Mouse (Mus musculus) bone marrow, adult 2 months (tissue): ENCODE measurements at regions not wholly inside any gene's neighbourhood (a gene's known extent, or its start where the extent isn't known, plus 50 kb on each side); places are given as distances from the start of the nearest gene placed in this dataset.
"Not testable (repeated sequence)": the region's sequence is repeated elsewhere in the genome, so short reads cannot be mapped to it uniquely, and the experiment has no call there.

Experiments used
- H3K27ac ChIP-seq: fragments of 200-500 bp; 2 replicates; pipeline ENCODE4 v1.5.1; 2012; ENCODE audit warnings: low read depth, mild to moderate bottlenecking, control low read depth, inconsistent platforms, low read length; ENCODE audit not compliant: control insufficient read depth, poor library complexity, insufficient read depth
- H3K4me1 ChIP-seq: fragments of 200-500 bp; 2 replicates; pipeline ENCODE4 v1.6.1; 2011; ENCODE audit warnings: low read length; ENCODE audit not compliant: control insufficient read depth, insufficient read depth
- H3K4me3 ChIP-seq: fragments of 200-500 bp; replicated peaks from 2 replicates; pipeline ENCODE3; 2011; ENCODE audit warnings: mild to moderate bottlenecking, low read depth, low read length, control low read depth; ENCODE audit not compliant: control insufficient read depth
- CTCF ChIP-seq: fragments of 200-500 bp; IDR thresholded peaks from 2 replicates; pipeline ENCODE4 v1.5.1; 2011; ENCODE audit warnings: low read length, control low read depth; ENCODE audit not compliant: control insufficient read depth, insufficient read depth
- POLR2A ChIP-seq: fragments of 200-500 bp; IDR thresholded peaks from 2 replicates; pipeline ENCODE4 v1.6.1; 2011; ENCODE audit warnings: low read depth, mild to moderate bottlenecking, control low read depth, low read length, borderline replicate concordance; ENCODE audit not compliant: control insufficient read depth
- WGBS: fragments of 180-500 bp; shearing (Covaris S2); methylation state at CpG from one replicate; pipeline ENCODE4 v1.1.7; 2018; 5-methylcytosine and 5-hydroxymethylcytosine counted together

- Histone ChIP-seq H3K4me1 (no peaks in the 10 kb centered on the region), H3K27ac (no peak overlapping the region), H3K4me3 (no peak overlapping the region)
- TF ChIP-seq POLR2A (no peak), CTCF (no peak)
These were observed 1442.4 kb upstream of the Tacstd2 start for GRCm38 (mm10) chr6:68977959-68978358.

- H3K27ac ChIP-seq, result no peak overlapping the region
- H3K4me1 ChIP-seq, result no peaks in the 10 kb centered on the region
- TF ChIP-seq POLR2A, result no peak
- no peak for TF ChIP-seq CTCF
- H3K4me3 ChIP-seq, result no peak overlapping the region
These were observed 1428.4 kb upstream of the Tacstd2 start for GRCm38 (mm10) chr6:68964012-68964411.

- not testable (repeated sequence) for H3K27ac ChIP-seq, H3K4me1 ChIP-seq, H3K4me3 ChIP-seq
These were observed 1402.5 kb upstream of the Tacstd2 start for GRCm38 (mm10) chr6:68938104-68938503.

DNA sequence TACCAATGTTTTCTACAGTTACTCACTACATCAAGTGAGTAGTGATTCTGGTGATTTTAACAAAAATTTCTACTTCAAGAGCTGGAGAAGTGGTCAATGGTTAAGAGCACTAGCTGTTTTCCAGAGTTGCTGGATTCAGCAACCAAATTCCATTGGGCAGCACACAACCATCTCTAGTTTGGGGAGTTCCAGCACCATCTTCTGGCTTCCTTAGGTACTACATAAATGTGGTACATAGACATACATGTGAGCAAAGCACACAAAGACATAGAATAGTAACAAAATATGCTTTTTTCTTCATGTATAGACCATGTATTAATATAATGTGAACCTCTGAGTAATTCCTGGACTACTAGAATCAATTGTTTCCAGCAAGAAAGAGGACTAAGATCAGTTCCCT lies 1396.3 kb upstream of the Tacstd2 start:
- H3K4me3 ChIP-seq, H3K27ac ChIP-seq, H3K4me1 ChIP-seq: not testable (repeated sequence)

DNA sequence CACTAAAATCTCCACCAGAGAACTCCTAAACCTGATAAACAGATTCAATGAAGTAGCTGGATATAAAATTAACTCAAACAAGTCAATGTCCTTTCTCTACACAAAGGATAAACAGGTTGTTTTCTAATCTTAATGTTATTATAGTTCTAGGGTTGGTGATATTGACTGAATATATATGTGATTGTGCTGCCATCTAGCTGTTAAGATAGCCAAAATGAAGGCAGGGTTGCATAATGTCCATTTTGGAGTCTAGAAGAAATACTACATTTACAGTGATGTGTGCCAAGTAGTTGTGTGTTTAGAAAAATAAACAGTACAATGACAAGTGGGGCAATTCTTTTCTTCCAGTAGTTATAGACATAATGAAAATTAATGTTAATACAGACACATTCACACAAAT lies 1379.9 kb upstream of the Tacstd2 start:
- no peak for TF ChIP-seq POLR2A
- TF ChIP-seq CTCF, result no peak
- Histone ChIP-seq H3K27ac (no peak overlapping the region), H3K4me1 (no peaks in the 10 kb centered on the region), H3K4me3 (no peak overlapping the region)

DNA sequence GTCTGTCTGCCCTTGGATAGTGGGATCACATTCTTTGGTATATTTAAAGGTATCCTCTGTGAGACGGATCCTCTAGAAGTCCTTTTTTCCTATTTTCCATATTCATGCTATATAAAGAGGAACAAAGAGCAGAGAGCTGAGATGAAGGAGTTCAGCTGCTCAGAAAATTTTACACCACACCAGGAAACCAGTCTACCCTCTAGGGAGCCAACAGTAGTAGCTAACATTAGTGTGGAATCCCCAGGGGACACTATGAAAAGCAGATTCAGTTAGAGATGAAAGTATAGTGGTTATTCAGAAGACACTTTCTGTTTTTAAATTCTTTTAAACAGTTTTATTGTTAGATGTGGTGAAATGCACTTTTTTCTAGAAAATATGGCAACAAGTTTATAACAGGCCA lies 1348.5 kb upstream of the Tacstd2 start:
- no peak overlapping the region for H3K27ac ChIP-seq
- 72% methylated on average over 1 of the region's 1 CpGs for WGBS
- no peak overlapping the region for H3K4me3 ChIP-seq
- no peaks in the 10 kb centered on the region; the same call in 1 of the 2 replicates for H3K4me1 ChIP-seq
- TF ChIP-seq CTCF, result no peak
- TF ChIP-seq POLR2A, result no peak

DNA sequence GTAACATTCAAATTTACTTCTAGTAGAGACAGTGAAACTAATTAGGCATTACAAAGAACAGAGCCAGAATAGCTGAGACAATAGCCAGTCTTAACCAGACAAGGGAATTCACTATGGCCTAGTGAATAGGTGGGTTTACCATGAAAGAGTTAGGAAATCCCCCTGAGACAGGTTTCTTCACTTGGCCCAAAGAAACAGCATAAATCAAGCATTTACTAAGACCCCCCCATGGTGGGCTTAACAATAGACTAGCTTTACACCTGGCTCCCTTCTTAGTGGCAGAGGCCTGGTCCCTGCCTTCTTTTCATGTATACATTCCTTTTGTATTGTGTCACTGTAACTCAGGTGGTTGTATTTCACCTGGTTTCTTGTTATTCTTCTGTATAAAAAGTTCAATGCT lies 1317.2 kb upstream of the Tacstd2 start:
- H3K4me1 ChIP-seq, H3K27ac ChIP-seq, H3K4me3 ChIP-seq: not testable (repeated sequence)

GRCm38 (mm10) chr6:68852286-68852685 lies 1316.7 kb upstream of the Tacstd2 start:
- Histone ChIP-seq H3K27ac (no peak overlapping the region), H3K4me1 (no peaks in the 10 kb centered on the region), H3K4me3 (no peak overlapping the region)
- WGBS, result 78% methylated on average over 2 of the region's 2 CpGs
- TF ChIP-seq CTCF (no peak), POLR2A (no peak)

GRCm38 (mm10) chr6:68835186-68835585 lies 1299.6 kb upstream of the Tacstd2 start:
- no peak overlapping the region for H3K27ac ChIP-seq
- no peaks in the 10 kb centered on the region; the same call in 1 of the 2 replicates for H3K4me1 ChIP-seq
- H3K4me3 ChIP-seq, result no peak overlapping the region
- TF ChIP-seq POLR2A, result no peak
- no peak for TF ChIP-seq CTCF
- WGBS, result 51% methylated on average over 1 of the region's 1 CpGs

DNA sequence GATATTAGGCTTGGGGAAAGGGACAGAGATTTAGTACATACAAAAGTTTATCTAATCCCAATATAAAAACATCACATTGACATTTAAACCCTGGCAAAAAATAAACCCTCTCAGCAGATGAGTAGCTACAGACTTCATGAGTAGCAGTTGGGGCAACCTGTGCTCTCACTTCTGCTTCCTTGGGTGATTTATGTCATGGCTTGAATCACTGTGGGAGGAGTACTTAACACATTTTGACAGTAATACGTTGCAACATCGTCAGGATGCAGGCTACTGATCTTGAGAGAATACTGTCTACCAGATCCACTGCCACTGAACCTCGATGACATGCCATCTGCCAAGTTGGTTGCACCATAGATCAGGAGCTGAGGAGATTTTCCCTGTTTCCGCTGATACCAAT lies 1299.0 kb upstream of the Tacstd2 start:
- WGBS, result 60% methylated on average over 4 of the region's 4 CpGs
- H3K4me3 ChIP-seq, result no peak overlapping the region
- TF ChIP-seq CTCF (no peak), POLR2A (no peak)
- no peak overlapping the region for H3K27ac ChIP-seq
- H3K4me1 ChIP-seq, result no peaks in the 10 kb centered on the region; the same call in 1 of the 2 replicates

GRCm38 (mm10) chr6:68828460-68828859 lies 1292.9 kb upstream of the Tacstd2 start:
- not testable (repeated sequence) for H3K4me1 ChIP-seq, H3K27ac ChIP-seq, H3K4me3 ChIP-seq
- 89% methylated on average over 1 of the region's 1 CpGs for WGBS
